Mouse (Mus musculus) cortical plate, adult 2 months (tissue): ENCODE results near the gene Uvrag. TPM values are rescaled to one million over a fixed set of nuclear protein-coding genes. Genes with fewer than 3 reads are reported as not detected.

ENCODE experiments used
- H3K27ac ChIP-seq: fragments of 200-500 bp; 2 replicates; pipeline ENCODE4 v1.5.1; 2012; ENCODE audit warnings: low read length, control low read depth, inconsistent platforms; ENCODE audit not compliant: insufficient read depth
- H3K4me1 ChIP-seq: fragments of 200-500 bp; 2 replicates; pipeline ENCODE4 v1.6.1; 2011; ENCODE audit warnings: low read length; ENCODE audit not compliant: control insufficient read depth, insufficient read depth
- H3K4me3 ChIP-seq: fragments of 200-500 bp; 2 replicates; pipeline ENCODE4 v1.5.1; 2011; ENCODE audit warnings: mild to moderate bottlenecking, low read length, control low read depth; ENCODE audit not compliant: insufficient read depth
- CTCF ChIP-seq: fragments of 200-500 bp; IDR thresholded peaks from 2 replicates; pipeline ENCODE4 v1.5.1; 2011; ENCODE audit warnings: mild to moderate bottlenecking, control low read depth, low read length; ENCODE audit not compliant: insufficient read depth; ENCODE audit errors: extremely low read depth
- POLR2A ChIP-seq: fragments of 200-500 bp; IDR thresholded peaks from 2 replicates; pipeline ENCODE4 v1.6.1; 2011; ENCODE audit warnings: mild to moderate bottlenecking, low read length, control low read depth; ENCODE audit not compliant: insufficient read depth; ENCODE audit errors: extremely low read depth
- polyA plus RNA-seq: library from polyadenylated mRNA; depleted of rRNA; stranded (reverse); fragments of >200 nt; gene quantifications from 2 replicates; pipeline ENCODE4 v1.2.3, GENCODE M21; 2012

Uvrag gene
- polyA plus RNA-seq, 1 experiment: 18.0 TPM

DNA sequence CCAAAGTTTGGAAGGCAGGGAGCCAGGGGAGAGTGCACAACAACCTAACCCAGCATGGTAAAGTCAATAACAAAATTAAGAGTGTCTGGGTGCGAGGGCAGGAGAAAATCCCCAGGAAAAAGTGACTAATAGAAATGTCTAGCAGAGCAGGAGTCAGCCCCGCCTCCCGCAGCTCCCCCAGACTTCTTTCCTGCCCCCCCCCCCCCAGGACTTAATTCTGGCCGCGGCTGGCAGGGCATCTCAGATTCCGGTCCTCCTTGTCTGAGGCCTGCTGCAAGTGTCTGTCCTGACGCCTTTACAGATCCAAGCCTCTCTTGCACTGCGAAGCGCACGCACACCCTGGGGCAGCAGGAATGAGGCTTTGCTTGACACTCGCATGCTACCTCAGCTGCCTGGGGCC is 182.8 kb downstream of the Uvrag start:
- Histone ChIP-seq H3K27ac (no peak overlapping the region), H3K4me3 (no peak overlapping the region), H3K4me1 (no peaks in the 10 kb centered on the region)
- TF ChIP-seq POLR2A: no peak

DNA sequence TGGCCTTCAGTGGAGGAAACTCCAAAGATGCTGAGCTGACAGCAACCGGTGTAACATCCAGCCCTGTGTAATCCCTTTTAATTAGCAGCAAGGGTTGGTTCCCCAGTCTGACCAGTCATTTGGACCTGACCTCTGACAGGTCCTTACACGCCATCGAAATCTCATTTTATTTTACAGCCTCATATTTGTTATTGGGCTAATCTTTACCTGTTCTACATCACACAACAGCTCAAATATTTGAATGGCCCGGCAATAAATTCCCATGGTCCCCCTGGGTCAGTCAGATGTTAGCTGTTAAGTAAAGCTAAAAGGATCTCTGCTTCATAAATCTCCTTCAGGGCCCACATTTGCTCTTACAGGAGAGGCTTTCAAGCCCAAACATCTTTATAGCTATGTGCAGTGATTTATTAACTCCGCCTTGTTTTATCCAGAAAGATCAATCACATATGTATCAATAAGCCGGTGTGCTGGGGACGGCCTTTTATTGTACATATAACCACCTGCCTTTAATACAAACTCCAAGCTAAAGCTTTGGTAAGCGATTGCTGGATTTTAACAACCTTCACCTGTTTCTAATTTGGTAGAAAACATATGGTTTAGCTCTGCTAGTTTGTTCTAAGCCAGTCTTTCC is 183.7 kb downstream of the Uvrag start:
- Histone ChIP-seq H3K4me3 (no peak overlapping the region), H3K4me1 (no peaks in the 10 kb centered on the region), H3K27ac (no peak overlapping the region)
- no peak for TF ChIP-seq POLR2A
- no peak for TF ChIP-seq CTCF

DNA sequence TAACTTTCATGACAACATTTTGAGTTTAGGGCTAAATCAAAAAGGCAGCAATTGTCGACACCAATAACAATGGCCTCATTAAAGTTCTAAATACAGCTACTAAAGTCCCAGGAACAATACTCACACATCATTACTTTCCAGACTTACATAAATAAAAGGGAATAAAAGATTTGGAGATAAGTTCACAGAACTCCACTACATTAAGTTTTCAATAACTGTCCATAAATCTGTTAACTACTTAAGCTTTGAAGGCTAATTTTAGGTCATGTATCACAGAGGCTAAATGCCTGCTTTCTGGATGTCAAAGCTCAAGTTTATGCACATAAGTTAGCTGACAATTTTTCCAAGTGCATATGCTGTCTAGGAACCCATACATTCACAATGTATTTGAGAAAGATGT is 184.3 kb downstream of the Uvrag start:
- H3K4me3 ChIP-seq: no peak overlapping the region
- no peaks in the 10 kb centered on the region for H3K4me1 ChIP-seq
- TF ChIP-seq CTCF (no peak), POLR2A (no peak)
- H3K27ac ChIP-seq: no peak overlapping the region

DNA sequence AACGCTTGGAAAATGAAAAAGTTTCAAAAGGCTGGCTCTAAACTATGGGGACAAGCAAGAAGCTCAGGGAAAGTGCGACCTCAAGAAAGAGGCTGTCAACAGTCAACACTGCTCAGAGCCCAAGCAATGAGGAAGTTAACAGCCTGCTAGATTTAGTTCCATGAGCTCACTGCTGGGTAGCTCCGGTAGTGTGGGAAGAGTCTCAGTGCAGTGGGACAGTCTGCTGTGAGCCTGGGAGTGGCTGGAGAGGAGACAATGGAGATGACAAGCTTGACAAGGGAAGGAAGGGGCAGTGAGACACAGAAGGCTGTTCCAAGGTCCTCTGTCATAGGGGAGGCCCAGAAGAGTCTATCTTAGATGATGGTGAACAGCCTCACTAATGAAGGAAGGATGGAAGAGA is 187.3 kb downstream of the Uvrag start:
- H3K27ac ChIP-seq: no peak overlapping the region
- TF ChIP-seq POLR2A (no peak), CTCF (no peak)
- H3K4me1 ChIP-seq: no peaks in the 10 kb centered on the region
- no peak overlapping the region for H3K4me3 ChIP-seq

DNA sequence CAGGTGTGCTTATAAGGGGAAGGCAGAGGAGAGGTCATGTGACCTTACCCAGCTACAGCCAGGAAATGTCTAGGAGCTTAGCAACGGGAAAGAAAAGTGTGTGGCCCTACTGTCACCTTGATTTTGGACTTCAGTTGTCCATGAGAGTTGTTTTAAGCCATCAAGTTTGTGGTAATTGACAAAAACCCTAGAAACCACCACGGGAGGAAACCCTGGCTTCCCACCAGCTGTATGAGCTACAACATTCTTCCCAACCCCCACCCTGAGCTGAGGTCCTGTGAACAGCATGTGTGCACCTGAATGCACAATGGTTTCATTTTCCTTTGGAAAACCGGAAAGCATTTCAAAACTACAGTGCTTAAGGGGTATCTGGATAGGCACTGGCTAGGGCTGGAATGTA is 196.0 kb downstream of the Uvrag start:
- no peaks in the 10 kb centered on the region for H3K4me1 ChIP-seq
- TF ChIP-seq CTCF (no peak), POLR2A (no peak)
- no peak overlapping the region for H3K27ac ChIP-seq
- no peak overlapping the region for H3K4me3 ChIP-seq

DNA sequence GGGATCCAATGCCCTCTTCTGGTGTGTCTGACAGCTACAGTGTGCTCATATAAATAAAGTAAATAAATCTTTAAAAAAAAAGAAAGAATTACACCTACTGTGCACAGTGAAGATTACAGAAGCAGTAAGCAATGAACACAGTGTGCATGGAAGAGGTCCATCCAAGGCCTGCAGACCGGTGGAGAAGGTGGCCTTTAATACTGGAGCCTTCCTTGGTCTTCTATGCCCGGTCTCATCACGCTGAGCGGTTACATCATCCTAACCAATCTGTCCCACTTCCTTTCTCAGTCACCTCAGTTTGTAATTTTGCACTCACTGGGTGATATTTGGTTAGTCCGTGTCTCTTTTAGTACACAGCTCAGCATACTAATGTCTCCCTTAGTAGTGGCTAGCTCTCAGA is 197.3 kb downstream of the Uvrag start:
- Histone ChIP-seq H3K4me3 (no peak overlapping the region), H3K27ac (no peak overlapping the region), H3K4me1 (peaks cover 2% of the 10 kb centered on the region; the same call in 1 of the 2 replicates)
- TF ChIP-seq CTCF: no peak

DNA sequence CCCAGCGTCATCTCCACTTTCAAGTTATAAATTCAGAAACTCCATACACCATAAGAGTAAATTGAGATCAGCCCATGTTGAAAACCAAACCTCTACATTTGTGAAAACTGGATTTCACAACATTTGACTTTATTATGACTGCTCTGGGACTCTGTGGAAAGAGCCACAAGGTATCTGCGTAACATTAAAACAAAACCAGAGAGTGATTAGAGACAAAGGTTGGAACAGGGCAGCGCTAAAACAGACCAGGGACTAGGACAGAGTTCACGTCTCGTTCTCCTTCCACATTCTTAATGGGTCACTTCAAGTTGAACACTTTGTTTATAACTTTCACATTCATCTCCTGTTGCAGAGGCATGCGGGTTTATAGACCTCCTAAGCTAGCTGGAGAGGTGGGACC is 198.2 kb downstream of the Uvrag start:
- no peak for TF ChIP-seq POLR2A
- TF ChIP-seq CTCF: no peak
- Histone ChIP-seq H3K4me3 (no peak overlapping the region), H3K27ac (no peak overlapping the region), H3K4me1 (peaks cover 2% of the 10 kb centered on the region; the same call in 1 of the 2 replicates)

DNA sequence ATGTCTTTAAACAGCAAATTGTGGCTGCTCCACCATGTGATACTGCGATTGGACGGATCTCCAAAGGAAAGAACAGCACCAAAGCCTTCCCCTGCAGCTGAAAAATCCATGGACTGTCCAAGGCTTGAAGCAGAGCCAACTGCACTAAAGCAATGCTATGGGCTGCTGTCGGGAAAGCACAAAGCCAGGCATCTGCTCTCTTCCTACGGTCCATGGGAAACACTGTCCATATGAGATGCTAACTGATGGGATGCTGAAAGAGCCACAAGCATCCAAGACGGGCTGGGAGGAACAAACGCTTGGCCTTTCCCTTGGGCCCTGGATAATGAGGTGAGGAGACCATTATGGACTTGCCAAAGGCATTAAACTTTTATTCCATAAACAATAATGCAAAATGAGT is 201.7 kb downstream of the Uvrag start:
- Histone ChIP-seq H3K4me3 (no peak overlapping the region), H3K27ac (no peak overlapping the region), H3K4me1 (peaks cover 3% of the 10 kb centered on the region; the same call in 1 of the 2 replicates)
- TF ChIP-seq CTCF (no peak), POLR2A (no peak)

DNA sequence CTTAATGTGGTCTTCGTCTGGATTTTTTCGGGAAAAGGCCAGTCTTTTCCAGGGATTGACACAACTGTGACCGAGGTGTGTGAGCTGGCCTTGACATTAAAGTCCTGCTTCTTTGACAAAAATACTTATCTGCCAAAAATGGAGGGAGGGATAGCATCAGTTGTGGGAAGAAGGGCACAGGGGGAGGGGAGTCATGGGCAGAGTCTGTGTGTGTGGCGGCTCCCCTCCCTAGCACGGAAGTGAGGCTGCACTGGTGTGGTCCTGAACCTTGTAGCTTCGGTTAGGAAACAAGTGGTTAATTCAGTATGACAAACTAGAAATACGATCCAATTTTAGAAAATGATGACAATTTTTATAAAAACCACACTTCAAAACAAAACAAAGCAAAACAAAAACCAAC is 202.3 kb downstream of the Uvrag start:
- H3K27ac ChIP-seq: no peak overlapping the region
- no peak overlapping the region for H3K4me3 ChIP-seq
- TF ChIP-seq CTCF: no peak
- H3K4me1 ChIP-seq: peaks cover 3% of the 10 kb centered on the region; the same call in 1 of the 2 replicates

DNA sequence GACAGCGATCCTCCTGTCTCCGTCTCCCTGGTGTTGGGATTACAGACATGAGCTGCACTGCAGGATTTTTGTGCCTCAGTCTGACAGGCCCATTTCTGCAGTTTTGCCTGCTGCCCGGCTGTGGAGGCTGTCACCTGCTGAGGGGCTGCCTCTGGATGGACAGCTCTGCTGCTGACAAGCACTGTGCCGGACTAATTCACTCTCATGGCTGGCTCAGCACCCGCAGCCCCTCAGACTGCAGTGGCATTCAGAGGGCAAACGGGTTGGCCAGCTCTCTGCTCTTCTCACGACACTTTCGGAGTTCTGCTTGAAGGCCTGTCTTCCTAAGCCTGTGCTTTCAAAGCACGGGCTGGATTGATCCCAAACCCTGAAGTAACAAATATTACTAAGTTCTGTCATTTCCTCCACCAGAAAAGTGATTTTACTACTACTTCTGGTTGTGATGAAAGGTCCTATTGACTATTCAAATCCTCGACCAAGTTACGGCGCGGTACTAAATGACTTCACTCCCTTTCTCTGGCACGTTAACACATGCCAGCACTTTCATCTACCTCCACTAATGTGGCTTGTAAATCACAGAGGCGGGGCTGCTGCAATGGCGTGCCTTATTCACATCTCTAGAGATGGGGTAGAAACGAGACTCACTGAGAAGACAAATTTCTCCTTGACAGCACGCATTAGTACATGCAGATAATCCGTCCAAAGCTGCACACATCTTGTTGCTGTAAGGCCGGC is 203.7 kb downstream of the Uvrag start:
- no peak overlapping the region for H3K27ac ChIP-seq
- H3K4me3 ChIP-seq: no peak overlapping the region

More for the DNA sequence above, 203.7 kb downstream of the Uvrag start:
- TF ChIP-seq POLR2A (no peak), CTCF (no peak)
- H3K4me1 ChIP-seq: peaks cover 3% of the 10 kb centered on the region; the same call in 1 of the 2 replicates
